Mouse (Mus musculus) kidney, adult 11 months (tissue): ENCODE measurements around the gene Dst.

ENCODE experiments used
- DNase-seq: peaks from one replicate; pipeline ENCODE4 v3.0.0; 2022

Dst gene

DNA sequence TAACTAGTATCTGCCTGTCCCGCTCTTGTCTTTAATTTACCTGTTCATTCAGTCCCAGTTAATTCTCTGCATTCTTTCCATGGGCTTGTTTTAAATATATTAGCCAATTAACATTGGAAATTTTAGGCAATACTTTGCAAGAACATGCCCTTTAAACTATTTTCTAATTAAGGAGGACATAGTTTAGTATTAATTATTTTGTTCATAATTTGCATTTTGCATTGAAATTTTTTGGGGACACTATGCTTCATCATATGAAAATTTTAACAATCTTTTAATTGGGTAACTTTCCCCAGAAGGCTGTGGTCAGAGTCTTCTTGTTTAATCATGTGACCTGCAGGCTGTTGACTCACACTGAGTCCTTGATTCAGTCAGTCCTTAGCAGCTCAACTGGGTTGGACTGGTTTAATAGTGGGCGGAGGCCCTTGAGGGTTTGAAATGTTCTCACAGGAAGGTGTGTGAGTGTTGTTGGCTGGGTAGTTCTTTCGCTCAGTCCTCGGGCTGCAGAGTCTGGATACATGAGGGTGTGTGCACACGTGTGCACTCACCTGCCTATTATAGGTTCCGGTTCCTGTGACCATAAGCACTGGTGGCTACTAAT is 231.9 kb downstream of the Dst start:
- peak; percentile 86 for DNase-seq

DNA sequence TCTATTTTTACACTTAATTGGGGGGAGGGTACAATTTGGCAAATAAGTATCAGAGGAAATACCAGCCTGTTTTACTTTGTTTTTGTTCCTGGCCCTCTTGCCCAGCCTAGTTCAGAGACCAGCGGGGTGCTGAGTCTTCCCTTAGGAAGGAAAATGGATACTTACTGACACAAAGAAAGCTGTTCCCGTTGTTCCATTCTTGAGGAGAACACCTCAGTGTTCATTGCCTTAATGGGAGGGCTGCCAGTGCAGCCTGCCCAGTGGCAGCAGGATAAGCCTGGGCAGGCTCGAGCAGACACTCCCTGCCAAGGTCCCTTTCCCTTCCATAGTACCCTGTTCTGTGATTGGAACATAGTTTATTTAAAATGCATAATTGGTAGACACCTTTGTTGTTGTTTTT is 232.7 kb downstream of the Dst start:
- DNase-seq = no peak

DNA sequence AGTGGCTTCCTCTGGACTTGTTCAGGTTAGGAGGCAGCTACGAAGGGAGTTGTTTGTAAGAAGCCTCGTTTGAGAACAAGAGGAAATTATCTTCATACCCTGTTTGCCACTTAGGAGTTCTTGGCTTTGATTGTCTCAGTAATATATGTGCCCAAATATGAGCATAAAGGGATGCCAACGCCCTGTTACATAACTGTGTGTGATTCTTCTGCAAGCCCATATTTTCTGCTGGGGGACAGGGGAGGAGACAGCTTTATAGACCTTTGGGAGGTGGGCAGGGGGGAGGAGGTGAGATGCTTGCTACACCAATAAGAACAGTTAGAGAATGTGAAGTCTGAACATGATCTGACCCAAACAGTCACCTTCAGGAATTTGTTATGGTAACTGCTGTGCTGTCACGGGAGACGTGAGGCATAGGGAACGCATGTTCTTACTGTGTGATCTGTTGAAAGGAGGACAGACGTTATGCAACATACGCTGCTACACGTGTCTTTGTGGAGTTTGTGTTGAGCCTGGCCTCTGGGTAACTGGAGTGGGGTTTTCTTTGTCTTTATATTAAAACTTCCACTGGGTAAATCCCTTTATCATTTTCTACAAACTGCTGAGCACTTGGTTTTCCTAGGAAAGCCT is 235.0 kb downstream of the Dst start:
- DNase-seq = no peak

DNA sequence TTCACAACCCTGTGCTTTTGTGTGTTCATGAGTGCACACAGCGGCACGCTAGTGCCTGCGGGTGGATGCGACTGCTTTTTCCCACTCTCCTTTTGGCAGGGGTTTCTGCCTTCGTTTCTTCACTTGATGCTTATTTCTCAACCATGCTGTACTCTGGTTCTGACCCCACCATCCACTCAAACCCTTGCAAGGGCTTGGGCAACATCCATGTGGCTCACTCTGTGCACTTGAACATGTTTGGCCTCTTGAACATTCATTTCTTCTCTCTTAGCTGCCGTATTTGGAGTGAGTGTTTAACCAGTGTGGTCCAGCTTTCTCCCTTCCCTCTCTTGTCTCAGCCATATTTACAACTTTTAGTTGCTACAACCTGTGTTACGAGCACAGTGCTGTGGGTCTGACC is 236.8 kb downstream of the Dst start:
- DNase-seq = no peak

DNA sequence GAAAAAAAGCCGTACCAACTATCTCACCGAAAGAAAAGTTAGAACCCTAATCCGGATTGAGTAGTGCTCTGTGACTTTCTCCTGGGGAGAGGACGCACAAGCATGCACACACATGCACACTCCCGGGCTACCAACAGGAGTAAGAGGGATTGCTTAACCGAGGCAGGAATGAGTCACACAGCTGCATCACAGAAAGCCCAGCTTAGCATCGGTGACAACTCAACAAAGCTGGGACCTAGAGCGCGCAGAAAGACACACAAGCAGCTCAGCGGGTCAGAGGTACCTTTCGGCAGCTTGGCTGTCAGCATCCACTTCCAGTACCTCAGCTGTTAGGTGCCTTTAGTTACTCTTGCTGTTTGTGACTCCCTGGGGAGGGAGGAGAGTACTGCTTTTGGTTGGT is 240.0 kb downstream of the Dst start:
- DNase-seq = no peak

DNA sequence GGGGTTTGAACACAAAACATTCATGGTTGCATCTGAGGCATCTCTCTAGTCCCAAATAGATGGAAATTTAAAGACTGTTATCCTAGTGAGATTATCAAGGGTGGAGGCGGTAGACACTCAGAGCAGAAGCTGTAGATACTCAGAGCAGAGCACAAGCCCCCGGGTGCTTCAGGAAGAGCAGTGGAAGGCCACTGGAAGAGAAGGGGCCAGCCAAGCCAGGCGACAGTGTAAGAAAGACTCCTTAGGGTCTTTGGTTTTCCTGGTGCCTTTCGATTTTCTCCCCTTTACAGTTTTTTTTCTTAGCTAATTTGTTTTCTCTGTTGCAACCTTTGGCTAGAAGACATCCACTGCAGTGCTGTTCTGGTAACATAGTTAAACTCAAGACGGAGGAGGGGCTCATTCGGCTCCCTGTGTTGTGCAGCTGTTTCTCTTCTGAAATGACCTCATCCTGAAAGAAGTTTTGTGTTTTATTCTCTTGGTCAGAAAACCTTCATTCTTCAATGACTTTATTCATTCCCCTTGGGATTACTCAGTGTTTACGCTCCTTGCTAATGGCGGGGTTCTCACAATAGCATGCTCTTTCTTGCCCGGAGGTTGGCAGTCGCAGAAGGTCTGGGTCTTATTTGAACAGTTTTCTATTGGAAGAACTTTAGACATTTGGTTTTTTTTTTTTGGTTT is 242.5 kb downstream of the Dst start:
- no peak for DNase-seq

DNA sequence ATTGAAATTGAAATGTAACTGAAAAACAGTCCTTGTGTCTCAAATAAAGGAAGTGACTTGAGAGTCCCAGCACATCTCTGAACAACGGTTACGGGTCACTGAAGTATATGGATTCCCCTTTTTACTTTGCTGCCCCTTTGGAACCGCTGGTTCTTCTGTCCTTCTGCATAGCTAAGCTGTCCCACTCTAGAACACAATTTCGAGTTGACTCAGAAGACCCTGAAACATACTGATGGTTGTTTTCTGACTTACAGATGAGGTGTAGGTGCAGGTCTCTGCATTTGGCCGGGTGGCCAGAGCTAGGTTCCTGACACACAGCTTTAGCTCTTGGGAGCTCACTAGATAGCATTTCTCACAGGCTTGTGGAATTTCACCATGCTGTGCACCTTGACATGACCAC is 244.7 kb downstream of the Dst start:
- DNase-seq = no peak

DNA sequence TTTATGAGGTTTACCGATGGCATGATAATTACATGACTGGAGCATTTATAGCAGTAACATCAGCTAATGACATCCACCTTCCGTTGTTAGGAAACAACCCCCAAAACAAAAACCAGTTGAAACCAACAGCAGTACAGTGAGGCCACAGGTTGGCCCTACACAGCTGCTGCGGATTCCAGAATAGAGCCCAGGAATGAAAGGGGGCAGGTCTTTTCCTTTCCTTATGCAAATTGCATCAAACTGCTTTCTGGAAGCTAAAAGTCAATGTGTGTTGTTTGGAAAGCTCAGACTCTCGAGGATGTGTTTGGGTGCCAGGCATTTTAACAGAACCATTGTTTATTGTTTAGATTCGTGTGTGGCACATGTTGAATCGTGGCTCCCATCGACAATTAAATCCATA is 248.0 kb downstream of the Dst start:
- DNase-seq = no peak

DNA sequence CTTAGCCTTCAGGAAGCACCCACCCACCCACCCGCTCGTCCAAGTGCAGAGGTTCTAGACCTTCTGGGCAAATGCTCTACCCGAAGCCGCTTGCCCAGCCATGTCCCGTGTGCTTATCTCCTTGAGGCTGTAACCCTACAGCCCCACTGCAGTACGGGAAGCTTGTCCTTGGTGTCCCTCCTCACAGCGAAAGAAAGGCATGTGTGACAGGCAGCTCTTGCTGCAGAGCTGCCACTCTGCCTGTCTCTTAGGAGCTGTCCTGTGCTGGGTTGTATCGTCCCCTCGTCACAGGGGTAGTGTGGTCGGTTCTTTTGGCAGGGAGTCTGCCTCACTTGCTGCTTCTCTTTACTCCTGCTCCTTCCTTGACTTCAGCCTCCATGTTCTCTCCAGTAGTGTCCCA is 249.7 kb downstream of the Dst start:
- no peak for DNase-seq

DNA sequence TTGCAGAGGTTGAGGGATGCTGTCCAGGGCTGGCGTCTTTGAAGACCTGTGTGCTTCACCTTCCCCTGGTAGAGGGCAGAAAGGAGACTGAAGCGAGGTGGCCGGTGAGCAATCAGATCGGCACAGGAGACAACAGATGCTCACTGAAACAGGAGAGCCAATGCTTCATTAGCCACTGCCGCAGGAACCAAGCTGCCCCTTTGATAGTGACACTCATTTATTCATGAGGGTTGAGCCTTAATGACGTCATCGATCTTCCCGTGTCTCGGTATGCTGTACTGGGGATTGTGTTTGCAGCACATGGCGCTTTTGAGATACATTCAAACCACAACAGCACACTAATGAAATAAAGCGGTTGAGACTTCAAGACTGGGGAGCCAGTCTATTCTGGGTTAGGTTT is 250.8 kb downstream of the Dst start:
- DNase-seq = no peak

DNA sequence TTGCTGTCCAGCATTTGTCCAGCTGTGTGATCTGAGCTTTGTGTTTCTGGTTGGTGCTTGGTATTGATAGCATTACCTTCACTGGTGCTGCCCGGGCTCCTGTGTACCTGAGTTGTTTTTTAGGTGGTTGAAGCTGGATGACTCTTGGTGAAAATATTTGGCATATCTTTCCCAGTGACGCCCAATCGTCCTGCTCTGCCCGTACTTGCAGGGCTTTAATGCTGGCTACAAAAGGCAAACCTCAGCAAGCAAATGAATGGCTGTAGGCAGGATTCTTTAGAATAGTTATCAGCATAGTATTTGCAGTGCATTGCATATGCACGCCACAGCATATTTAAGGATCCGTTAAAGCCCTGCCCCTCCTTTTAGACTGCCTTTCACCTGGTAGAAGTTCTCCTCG is 251.9 kb downstream of the Dst start:
- DNase-seq = no peak

DNA sequence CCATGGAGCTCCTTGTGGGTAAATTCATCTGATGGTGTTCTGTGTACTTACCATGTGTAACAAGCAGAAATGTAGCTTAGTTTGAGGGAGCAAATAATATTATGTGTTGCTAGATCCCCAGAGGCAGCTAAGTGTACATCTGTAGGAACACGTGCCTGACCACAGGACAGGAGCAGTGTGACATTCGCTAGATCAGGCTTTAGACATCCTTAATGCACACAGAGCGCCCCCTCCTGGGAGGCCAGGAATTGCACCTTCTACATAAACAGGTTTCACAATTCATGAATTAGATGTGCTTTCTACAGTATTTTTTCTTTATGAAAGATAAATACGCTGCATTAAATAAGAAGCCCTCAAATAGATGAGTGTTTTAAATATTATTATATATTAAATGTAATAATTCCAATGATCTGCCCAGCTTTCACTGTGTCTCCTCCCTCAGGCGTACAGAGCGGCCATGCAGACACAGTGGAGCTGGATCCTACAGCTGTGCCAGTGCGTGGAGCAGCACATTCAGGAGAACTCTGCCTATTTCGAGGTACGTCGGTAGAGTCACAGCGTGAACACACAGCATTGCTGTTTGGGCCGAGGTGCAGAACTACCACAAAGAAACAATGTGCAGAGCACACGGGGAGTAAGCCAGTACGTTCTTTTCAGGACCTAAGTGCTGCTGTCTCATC is 256.7 kb downstream of the Dst start:
- peak; percentile 76 for DNase-seq

DNA sequence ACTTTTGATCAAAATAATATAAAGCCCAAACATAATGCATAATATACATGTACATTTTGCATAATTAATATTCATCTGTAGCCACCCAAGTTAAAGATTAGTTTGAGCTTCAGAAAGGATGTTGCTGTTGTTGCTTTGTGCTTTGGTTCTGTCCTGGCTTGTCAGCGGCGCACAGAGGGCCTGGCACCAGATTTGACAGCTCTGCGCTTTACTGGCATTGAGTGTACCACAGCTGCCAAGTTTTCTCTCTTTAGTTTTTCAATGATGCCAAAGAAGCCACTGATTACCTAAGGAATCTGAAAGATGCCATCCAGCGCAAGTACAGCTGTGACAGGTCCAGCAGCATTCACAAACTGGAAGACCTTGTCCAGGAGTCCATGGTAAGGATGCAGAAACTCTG is 257.9 kb downstream of the Dst start:
- DNase-seq = no peak

DNA sequence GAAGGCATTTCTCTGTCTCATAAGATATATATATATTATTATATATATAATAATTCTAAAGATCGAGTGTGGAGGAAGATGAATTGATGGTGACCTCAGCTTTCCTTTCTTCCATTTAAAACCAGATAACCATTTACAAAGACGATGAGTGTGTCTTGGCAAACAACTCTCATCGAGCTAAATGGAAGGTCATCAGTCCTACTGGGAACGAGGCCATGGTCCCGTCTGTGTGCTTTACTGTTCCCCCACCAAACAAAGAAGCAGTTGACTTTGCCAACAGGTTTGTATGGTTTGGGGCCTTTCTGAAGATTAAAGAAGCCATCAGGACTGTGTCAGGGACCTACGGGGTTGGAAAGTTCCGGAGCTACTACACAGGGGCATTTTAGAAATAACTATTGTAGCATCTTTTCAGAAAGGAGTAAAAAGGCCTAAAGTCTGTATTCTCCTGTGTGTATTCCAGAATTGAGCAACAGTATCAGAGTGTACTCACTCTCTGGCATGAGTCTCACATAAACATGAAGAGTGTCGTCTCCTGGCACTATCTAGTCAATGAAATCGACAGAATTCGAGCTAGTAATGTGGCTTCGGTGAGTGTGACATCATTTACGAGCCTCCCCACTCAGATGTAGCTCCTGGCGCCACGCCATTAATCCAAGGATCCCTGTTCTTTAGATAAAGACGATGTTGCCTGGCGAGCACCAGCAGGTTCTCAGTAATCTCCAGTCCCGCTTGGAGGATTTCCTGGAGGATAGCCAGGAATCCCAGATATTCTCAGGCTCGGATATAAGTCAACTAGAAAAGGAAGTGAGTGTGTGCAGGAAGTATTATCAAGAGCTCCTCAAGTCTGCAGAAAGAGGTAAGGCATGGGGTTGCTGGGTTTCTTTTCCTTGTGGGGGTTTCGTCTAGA is 259.4 kb downstream of the Dst start:
- no peak for DNase-seq

DNA sequence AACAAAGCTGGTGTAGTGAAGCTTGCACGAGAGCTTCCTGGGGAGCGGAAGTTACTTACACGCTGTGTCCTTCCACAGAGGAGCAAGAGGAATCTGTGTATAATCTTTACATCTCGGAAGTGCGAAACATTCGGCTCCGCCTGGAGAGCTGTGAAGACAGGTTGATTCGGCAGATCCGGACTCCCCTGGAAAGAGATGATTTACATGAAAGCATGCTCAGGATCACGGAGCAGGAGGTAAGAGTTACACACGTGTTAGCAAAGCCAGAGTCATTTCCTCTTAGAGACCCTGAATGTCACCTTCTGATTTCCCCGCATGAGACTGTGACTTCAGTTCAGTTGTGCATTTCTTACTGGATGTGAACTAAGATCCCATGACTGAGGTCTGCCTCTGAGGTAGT is 261.1 kb downstream of the Dst start:
- DNase-seq = no peak

DNA sequence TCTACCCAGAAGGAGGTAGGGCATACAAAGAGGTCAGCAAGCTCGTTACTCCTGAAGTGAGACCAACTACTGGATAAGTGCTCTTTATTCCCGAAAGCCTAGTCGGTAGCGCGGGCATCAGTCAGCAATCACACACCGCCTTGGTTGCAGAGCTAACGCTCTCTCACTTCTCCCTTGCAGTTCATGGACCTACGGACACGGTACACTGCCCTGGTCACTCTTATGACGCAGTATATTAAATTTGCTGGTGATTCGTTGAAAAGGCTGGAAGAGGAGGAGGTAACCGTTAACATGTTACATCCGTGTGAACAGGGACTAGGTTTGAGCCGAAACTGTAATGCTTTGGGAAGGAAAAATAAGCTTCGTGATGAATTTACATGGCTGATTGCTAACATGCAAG is 266.5 kb downstream of the Dst start:
- DNase-seq = no peak

DNA sequence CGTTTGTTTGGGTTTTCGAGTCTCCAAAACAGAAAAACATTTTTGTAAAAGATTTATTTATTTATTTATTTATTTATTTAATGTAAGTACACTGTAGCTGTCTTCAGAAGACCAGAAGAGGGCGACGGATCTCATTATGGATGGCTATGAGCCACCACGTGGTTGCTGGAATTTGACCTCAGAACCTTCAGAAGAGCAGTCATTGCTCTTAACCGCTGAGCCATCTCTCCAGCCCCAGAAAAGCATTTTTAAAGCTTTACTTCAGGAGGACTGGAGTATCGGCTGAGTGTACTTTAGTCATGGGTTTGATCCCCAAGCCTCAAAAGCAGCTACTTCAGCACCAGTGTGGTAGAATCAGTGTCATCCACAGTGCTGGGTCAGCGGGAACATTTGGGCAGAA is 266.9 kb downstream of the Dst start:
- DNase-seq = peak; percentile 67

DNA sequence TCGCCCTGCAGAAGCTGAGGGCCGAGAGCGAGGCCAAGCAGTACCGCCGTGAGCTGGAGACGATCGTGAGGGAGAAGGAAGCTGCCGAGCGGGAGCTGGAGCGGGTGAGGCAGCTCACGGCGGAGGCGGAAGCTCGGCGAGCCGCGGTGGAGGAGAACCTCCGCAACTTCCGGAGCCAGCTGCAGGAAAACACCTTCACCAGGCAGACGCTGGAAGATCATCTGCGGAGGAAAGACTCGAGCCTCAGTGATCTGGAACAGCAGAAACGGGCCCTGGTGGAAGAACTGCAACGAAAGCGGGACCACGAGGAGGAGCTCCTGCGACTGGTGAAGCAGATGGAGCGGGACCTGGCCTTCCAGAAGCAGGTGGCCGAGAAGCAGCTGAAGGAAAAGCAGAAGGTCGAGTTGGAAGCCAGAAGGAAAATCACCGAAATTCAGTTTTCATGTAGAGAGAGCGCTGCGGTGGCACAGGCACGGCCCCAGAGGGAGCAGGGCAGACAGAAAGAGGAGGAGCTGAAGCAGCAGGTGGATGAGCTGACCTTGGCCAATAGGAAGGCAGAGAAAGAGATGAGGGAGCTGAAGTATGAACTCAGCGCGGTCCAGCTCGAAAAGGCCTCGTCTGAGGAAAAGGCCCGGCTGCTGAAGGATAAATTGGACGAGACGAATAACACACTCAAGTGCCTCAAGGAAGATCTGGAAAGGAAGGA is 270.1 kb downstream of the Dst start:
- no peak for DNase-seq

DNA sequence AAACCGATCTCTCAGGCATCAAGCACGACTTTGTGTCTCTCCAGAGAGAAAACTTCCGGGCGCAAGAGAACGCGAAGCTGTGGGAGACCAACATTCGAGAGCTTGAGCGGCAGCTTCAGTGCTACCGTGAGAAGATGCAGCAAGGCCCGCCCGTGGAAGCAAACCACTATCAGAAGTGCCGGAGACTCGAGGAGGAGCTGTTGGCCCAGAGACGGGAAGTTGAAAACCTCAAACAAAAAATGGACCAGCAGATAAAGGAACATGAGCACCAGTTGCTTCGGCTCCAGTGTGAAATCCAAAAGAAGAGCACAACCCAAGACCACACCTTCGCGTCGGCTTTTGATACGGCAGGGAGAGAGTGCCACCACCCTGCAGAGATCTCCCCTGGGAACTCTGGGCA is 271.7 kb downstream of the Dst start:
- no peak for DNase-seq

DNA sequence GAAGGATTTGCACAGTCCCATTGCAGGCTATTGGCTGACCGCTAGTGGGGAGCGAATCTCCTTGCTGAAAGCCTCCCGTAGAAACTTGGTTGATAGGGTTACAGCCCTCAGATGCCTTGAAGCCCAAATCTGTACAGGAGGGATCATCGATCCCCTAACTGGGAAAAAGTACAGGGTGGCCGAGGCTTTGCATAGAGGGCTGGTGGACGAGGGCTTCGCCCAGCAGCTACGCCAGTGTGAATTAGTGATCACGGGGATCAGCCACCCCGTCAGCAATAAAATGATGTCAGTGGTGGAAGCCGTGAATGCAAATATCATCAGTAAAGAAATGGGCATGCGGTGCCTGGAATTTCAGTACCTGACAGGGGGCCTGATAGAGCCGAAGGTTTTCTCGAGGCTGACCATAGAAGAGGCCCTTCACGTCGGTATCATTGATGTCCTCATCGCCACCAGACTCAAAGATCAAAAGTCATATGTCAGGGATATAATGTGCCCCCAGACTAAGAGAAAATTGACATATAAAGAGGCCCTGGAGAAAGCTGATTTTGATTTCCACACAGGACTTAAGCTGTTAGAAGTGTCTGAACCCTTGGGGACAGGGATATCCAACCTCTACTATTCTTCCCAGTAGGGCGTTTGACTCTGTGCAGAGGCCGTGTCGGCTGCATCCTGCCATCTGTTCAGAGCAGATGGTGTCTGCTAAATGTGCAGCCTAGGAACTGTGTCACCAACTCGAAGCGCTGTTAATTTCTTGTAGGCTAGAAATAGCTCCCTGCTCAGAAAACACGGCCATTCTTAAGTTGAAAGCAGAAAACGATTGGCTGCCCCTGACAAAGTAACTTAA is 274.6 kb downstream of the Dst start:
- no peak for DNase-seq

DNA sequence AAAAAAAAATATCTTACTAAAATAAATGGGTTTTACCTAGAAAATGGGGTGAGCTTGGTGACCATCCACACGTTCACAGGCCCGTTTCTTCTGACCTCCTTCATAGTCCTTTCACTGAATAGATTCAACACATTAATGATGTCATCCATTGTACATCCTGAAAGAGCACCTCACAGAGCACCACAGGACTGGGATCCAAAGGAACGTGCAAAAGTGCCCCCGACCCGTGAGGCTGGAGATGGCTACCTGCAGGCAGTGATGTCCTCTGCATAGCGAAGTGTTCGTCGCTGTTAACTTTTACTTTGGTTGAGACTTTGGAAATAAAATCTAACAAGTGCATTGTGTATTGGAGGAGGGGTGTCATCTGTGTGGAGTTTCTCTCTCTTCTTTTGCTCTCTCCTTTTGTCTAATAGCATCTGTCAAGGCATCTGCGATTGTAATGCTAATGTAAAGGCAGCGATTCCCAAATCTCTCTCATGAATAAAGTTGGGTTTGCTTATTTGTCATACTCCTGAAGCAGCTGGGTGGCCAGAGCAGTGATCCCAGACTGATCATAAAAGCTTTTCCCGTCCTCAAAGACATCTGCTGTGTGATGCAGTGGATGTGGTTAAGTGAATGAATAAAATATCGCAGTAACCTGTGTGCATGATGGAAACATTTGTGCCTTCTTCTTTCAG is 275.4 kb downstream of the Dst start:
- no peak for DNase-seq
